Mouse (Mus musculus) megakaryocyte, embryonic 14.5 days (primary cell): Measurements from ENCODE around the gene Pld4. TPM values are rescaled to one million over a fixed set of nuclear protein-coding genes. Genes with fewer than 3 reads are reported as not detected.
A peak's percentile ranks its signal among the peaks of the same experiment; 100 is the strongest.

Source experiments
- H3K27me3 ChIP-seq: replicated peaks from 2 replicates; pipeline ENCODE3; 2012; ENCODE audit warnings: inconsistent platforms
- H3K36me3 ChIP-seq: replicated peaks from 2 replicates; pipeline ENCODE3; 2012; ENCODE audit warnings: low read length, inconsistent platforms, mixed read lengths
- H3K4me1 ChIP-seq: 2 replicates; pipeline ENCODE4 v1.6.1; 2012; ENCODE audit warnings: inconsistent platforms
- H3K4me3 ChIP-seq: replicated peaks from 2 replicates; pipeline ENCODE3; 2012; ENCODE audit warnings: moderate library complexity, mild to moderate bottlenecking, inconsistent platforms
- H3K9me3 ChIP-seq: 2 replicates; pipeline ENCODE4 v1.6.1; 2012; ENCODE audit warnings: inconsistent platforms
- FLI1 ChIP-seq: IDR thresholded peaks from 2 replicates; pipeline ENCODE4 v1.6.1; 2012; ENCODE audit warnings: low read length, inconsistent platforms, mixed read lengths
- GATA1 ChIP-seq: IDR thresholded peaks from 3 replicates; pipeline ENCODE4 v1.6.1; 2012; ENCODE audit warnings: mixed read lengths, low read length, inconsistent platforms, borderline replicate concordance
- polyA plus RNA-seq: library from polyadenylated mRNA; stranded (reverse); fragments of >175 nt; gene quantifications from 2 replicates; pipeline ENCODE4 v1.2.3, GENCODE M21; 2012; ENCODE audit warnings: low replicate concordance; ENCODE audit not compliant: insufficient read depth

Gene Pld4
- polyA plus RNA-seq, 1 experiment: 36.3 TPM

- peaks cover 54% of the 10 kb centered on the region for H3K27me3 ChIP-seq
- H3K4me3 ChIP-seq: no peak overlapping the region
- H3K36me3 ChIP-seq: no peaks in the 10 kb centered on the region
- H3K4me1 ChIP-seq: no peaks in the 10 kb centered on the region; the same call in 1 of the 2 replicates
- H3K9me3 ChIP-seq: peaks cover 34% of the 10 kb centered on the region
- TF ChIP-seq FLI1: no peak
- TF ChIP-seq GATA1: no peak
Measured at GRCm38 (mm10) chr12:112774026-112774425, 13.6 kb downstream of the Pld4 start.

GRCm38 (mm10) chr12:112774481-112774880 is 14.0 kb downstream of the Pld4 start:
- Histone ChIP-seq H3K9me3 (peaks cover 34% of the 10 kb centered on the region), H3K27me3 (peaks cover 49% of the 10 kb centered on the region), H3K36me3 (no peaks in the 10 kb centered on the region), H3K4me3 (no peak overlapping the region), H3K4me1 (no peaks in the 10 kb centered on the region; the same call in 1 of the 2 replicates)
- TF ChIP-seq FLI1: no peak
- no peak for TF ChIP-seq GATA1

- H3K27me3 ChIP-seq: peaks cover 80% of the 10 kb centered on the region
Measured at GRCm38 (mm10) chr12:112791026-112791425, 30.6 kb downstream of the Pld4 start.

GRCm38 (mm10) chr12:112793601-112794355 is 33.3 kb downstream of the Pld4 start:
- peaks cover 50% of the 10 kb centered on the region for H3K4me1 ChIP-seq
- H3K9me3 ChIP-seq: no peaks in the 10 kb centered on the region
- no peak for TF ChIP-seq FLI1
- TF ChIP-seq GATA1: no peak
- H3K27me3 ChIP-seq: peaks cover 81% of the 10 kb centered on the region
- peak overlapping the region; percentile 59 for H3K4me3 ChIP-seq
- no peaks in the 10 kb centered on the region for H3K36me3 ChIP-seq

More at GRCm38 (mm10) chr12:112791026-112791425, 30.6 kb downstream of the Pld4 start:
- H3K36me3 ChIP-seq: peaks cover 1% of the 10 kb centered on the region
- no peak for TF ChIP-seq FLI1
- no peak for TF ChIP-seq GATA1
- peaks cover 4% of the 10 kb centered on the region for H3K9me3 ChIP-seq
- peaks cover 31% of the 10 kb centered on the region for H3K4me1 ChIP-seq
- H3K4me3 ChIP-seq: peak overlapping the region; percentile 0

- Histone ChIP-seq H3K4me3 (peak overlapping the region; percentile 67), H3K36me3 (no peaks in the 10 kb centered on the region), H3K27me3 (peaks cover 82% of the 10 kb centered on the region), H3K9me3 (no peaks in the 10 kb centered on the region), H3K4me1 (peaks cover 56% of the 10 kb centered on the region)
- TF ChIP-seq GATA1 (no peak), FLI1 (no peak)
Measured at GRCm38 (mm10) chr12:112794356-112794816, 33.9 kb downstream of the Pld4 start.

GRCm38 (mm10) chr12:112794998-112795397 is 34.5 kb downstream of the Pld4 start:
- no peak for TF ChIP-seq GATA1
- no peak for TF ChIP-seq FLI1
- H3K9me3 ChIP-seq: no peaks in the 10 kb centered on the region
- H3K27me3 ChIP-seq: peaks cover 86% of the 10 kb centered on the region
- H3K4me1 ChIP-seq: peaks cover 57% of the 10 kb centered on the region
- no peaks in the 10 kb centered on the region for H3K36me3 ChIP-seq
- peak overlapping the region; percentile 81 for H3K4me3 ChIP-seq

GRCm38 (mm10) chr12:112795466-112796104 is 35.1 kb downstream of the Pld4 start:
- Histone ChIP-seq H3K9me3 (no peaks in the 10 kb centered on the region), H3K36me3 (no peaks in the 10 kb centered on the region), H3K4me1 (peaks cover 62% of the 10 kb centered on the region), H3K27me3 (peaks cover 92% of the 10 kb centered on the region), H3K4me3 (peak overlapping the region; percentile 81)
- TF ChIP-seq FLI1: no peak
- TF ChIP-seq GATA1: no peak

GRCm38 (mm10) chr12:112796551-112797510 is 36.4 kb downstream of the Pld4 start:
- TF ChIP-seq FLI1: no peak
- no peak for TF ChIP-seq GATA1
- Histone ChIP-seq H3K4me3 (no peak overlapping the region), H3K9me3 (no peaks in the 10 kb centered on the region), H3K4me1 (peaks cover 69% of the 10 kb centered on the region), H3K36me3 (no peaks in the 10 kb centered on the region), H3K27me3 (peaks cover 94% of the 10 kb centered on the region)

- H3K27me3 ChIP-seq: peaks cover 93% of the 10 kb centered on the region
- TF ChIP-seq FLI1 (no peak), GATA1 (no peak)
- no peak overlapping the region for H3K4me3 ChIP-seq
- H3K4me1 ChIP-seq: peaks cover 77% of the 10 kb centered on the region
- no peaks in the 10 kb centered on the region for H3K9me3 ChIP-seq
- no peaks in the 10 kb centered on the region for H3K36me3 ChIP-seq
Measured at GRCm38 (mm10) chr12:112797672-112798331, 37.3 kb downstream of the Pld4 start.
